Mouse (Mus musculus): ENCODE measurements at regions not wholly inside any gene's neighbourhood (a gene's known extent, or its start where the extent isn't known, plus 50 kb on each side); places are given as distances from the start of the nearest gene placed in this dataset.

DNA sequence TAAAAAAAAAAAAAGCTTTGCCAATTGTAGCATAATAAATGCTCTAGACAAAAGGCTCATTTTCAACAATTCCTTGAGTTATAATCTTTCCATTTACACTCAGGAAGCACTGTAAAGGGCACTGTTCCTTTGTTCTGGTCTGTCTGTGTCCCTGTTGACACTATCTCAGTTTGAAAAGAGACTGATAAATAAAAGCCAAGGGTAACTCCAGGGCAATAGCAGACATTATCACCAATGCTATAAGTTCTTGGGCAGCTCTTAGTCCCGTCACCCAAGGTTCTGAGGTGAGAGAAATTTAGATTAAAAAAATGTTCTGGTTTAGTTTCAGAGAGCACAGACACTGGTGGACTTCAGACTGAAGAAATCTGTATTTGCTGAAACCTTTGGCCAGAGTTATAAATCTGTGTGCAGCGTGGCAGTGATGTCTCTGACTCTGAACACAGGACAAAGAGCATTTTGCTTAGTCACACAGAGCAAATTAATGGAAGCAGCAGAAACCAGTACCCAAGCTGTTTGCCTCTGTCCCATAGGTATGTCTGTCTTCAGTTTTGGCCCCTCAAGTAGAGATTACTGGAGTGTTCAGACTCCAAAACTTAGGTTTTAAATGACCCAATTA lies 57.6 kb upstream of the Apob start:
- no peak for DNase-seq (ENCODE audit: low spot score in 2 of 2)

DNA sequence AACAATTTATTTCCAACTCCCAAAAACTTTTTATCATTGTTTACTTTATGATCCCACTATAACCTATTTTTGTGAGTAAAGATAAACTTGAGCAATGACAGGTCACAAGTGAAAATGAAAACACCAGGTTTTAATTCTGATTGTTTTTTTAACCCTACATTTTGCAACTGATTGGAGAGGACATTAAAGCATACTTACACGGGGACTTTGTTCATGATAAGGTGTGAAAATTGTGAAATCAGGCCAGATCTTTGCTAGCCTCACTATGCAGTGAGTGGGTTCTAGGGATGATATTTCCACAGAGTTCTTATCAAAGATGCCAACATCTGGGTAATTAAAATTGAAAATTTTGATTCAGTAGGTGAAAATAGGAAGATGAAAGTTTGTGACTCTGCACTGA lies 56.6 kb upstream of the Apob start:
- DNase-seq (ENCODE audit: low spot score in 2 of 2): no peak

All from frontal cortex, postnatal 25 days (tissue).